Mouse (Mus musculus) stomach, embryonic 14.5 days (tissue): ENCODE results near the gene Fam19a4. TPM values are rescaled to one million over a fixed set of nuclear protein-coding genes. Genes with fewer than 3 reads are reported as not detected.

Experiments used
- ATAC-seq: fragments of 200-750 bp; cut with Nextera tagmentation; 2 replicates; pipeline ENCODE4 v1.8.0; 2017; ENCODE audit warnings: low read depth, moderate TSS enrichment; ENCODE audit not compliant: insufficient number of reproducible peaks, insufficient read depth, low FRiP score
- H3K27ac ChIP-seq: fragments of 300-500 bp; sonication (generic); 2 replicates; pipeline ENCODE4 v1.5.1; 2014; ENCODE audit warnings: mild to moderate bottlenecking, low read length, moderate library complexity, mixed read lengths
- H3K27me3 ChIP-seq: fragments of 300-500 bp; sonication (generic); 2 replicates; pipeline ENCODE4 v1.6.1; 2014; ENCODE audit warnings: low read length, control low read depth, mixed read lengths; ENCODE audit not compliant: control insufficient read depth, insufficient read depth
- H3K36me3 ChIP-seq: fragments of 300-500 bp; sonication (generic); 2 replicates; pipeline ENCODE4 v1.6.1; 2014; ENCODE audit warnings: mild to moderate bottlenecking, control low read depth, low read length, moderate library complexity, mixed read lengths; ENCODE audit not compliant: control insufficient read depth, insufficient read depth
- H3K4me1 ChIP-seq: fragments of 300-500 bp; sonication (generic); 2 replicates; pipeline ENCODE4 v1.6.1; 2014; ENCODE audit warnings: low read length, control low read depth, mixed read lengths; ENCODE audit not compliant: control insufficient read depth, insufficient read depth
- H3K4me2 ChIP-seq: fragments of 300-500 bp; sonication (generic); replicated peaks from 2 replicates; pipeline ENCODE4 v1.6.1; 2014; ENCODE audit warnings: low read depth, low read length, control low read depth
- H3K4me3 ChIP-seq: fragments of 300-500 bp; sonication (generic); 2 replicates; pipeline ENCODE4 v1.5.1; 2014; ENCODE audit warnings: low read depth, low read length, control low read depth
- H3K9ac ChIP-seq: fragments of 300-500 bp; sonication (generic); replicated peaks from 2 replicates; pipeline ENCODE4 v1.6.1; 2014; ENCODE audit warnings: low read depth, mild to moderate bottlenecking, control low read depth, low read length, moderate library complexity, mixed read lengths
- H3K9me3 ChIP-seq: fragments of 300-500 bp; sonication (generic); 2 replicates; pipeline ENCODE4 v1.6.1; 2016; ENCODE audit warnings: low read depth, low read length, control low read depth; ENCODE audit not compliant: control insufficient read depth
- WGBS: fragments of 180-500 bp; shearing (Covaris S2); extraction: QIAGEN DNeasy Blood & Tissue Kit; methylation state at CpG from one replicate; pipeline ENCODE4 v1.1.7; 2014; 5-methylcytosine and 5-hydroxymethylcytosine counted together
- polyA plus RNA-seq: library from polyadenylated mRNA; unstranded; fragments of >200 nt; fragmentation: Nextera tagmentation; extraction: Ambion mirVana; gene quantifications from 2 replicates; pipeline ENCODE4 v1.2.1, GENCODE M21; 2014

Gene Fam19a4
- polyA plus RNA-seq, 1 experiment from 2014 or later: 0.29 TPM

DNA sequence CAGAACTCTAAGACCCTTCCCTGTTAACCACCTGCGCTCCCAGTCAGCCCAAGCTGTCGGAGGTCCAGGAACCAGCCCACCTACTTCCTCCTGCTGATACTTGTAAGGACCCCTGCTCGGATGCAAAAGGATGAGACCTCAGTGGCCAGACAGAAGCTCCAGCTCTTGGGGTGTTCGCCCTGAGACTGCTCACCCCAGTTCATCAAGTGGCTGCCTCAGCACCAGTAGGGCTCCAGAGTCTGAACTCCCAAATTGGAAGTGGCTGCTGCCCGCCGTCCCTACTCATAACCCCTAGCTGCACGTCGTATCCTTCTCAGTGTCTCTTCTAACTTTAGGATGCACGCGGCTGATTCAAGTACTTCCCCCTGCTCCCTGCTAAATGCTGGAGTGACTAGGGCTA lies 614 bp downstream of the Fam19a4 start:
- Histone ChIP-seq H3K9ac (no peak overlapping the region), H3K9me3 (no peaks in the 10 kb centered on the region), H3K4me1 (peaks cover 7% of the 10 kb centered on the region; the same call in 1 of the 2 replicates), H3K27ac (no peak overlapping the region), H3K27me3 (peaks cover 15% of the 10 kb centered on the region), H3K36me3 (no peaks in the 10 kb centered on the region), H3K4me3 (peak overlapping the region; percentile 39), H3K4me2 (peak overlapping the region; percentile 76)
- ATAC-seq: no peak
- WGBS: 4% methylated on average over 10 of the region's 10 CpGs

- no peak overlapping the region for H3K9ac ChIP-seq
- H3K9me3 ChIP-seq: no peaks in the 10 kb centered on the region
- no peaks in the 10 kb centered on the region for H3K36me3 ChIP-seq
- H3K4me1 ChIP-seq: no peaks in the 10 kb centered on the region
- H3K27ac ChIP-seq: no peak overlapping the region
- ATAC-seq: no peak
- H3K4me2 ChIP-seq: no peak overlapping the region
- H3K4me3 ChIP-seq: no peak overlapping the region
- WGBS: 62% methylated on average over 8 of the region's 8 CpGs
- H3K27me3 ChIP-seq: no peaks in the 10 kb centered on the region
These were observed 7.9 kb downstream of the Fam19a4 start for GRCm38 (mm10) chr6:97052196-97052770.

DNA sequence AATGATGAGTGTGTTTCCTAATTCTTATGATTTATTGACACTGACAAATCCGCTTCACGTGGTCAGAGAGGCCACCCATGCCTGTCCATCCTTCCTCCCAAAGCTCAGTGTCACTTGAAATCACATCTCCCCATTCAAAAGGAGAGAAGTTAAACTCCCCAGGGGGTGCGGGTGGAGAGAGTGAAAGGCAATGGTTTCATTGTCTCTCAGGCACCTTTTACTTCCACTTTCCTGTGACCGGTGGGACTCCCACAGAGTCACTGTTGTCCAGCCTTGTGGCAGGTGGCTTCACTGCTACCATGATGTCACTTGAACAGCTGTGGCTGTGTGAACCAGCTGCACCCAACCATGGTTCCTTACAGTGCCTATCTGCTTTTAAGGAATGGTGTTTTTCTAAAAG lies 11.8 kb downstream of the Fam19a4 start:
- 38% methylated on average over 4 of the region's 4 CpGs for WGBS
- Histone ChIP-seq H3K4me1 (peaks cover 4% of the 10 kb centered on the region; the same call in 1 of the 2 replicates), H3K9ac (no peak overlapping the region), H3K36me3 (no peaks in the 10 kb centered on the region), H3K27me3 (no peaks in the 10 kb centered on the region), H3K9me3 (no peaks in the 10 kb centered on the region), H3K4me3 (no peak overlapping the region), H3K4me2 (no peak overlapping the region), H3K27ac (no peak overlapping the region)
- no peak for ATAC-seq

DNA sequence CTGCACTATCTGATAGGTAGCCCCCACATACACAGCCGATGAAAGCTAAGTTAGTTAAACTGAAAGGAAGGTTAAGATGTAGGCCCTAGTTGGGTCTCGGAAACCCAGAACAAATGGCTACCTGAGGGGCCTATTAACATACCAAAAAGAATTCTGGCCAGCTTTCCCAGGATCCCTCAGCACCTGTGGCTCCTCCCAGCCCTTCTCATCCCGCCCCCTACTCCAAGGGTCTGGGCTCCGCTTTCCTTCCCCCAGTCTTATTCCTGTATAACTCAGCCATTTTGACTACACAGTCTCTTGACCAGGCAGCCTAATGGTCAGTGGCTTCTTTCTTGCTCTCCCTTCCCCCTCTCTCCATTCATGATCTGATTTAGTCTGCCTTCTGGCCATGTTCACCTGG lies 13.7 kb downstream of the Fam19a4 start:
- Histone ChIP-seq H3K27me3 (no peaks in the 10 kb centered on the region), H3K9ac (no peak overlapping the region), H3K27ac (no peak overlapping the region), H3K36me3 (no peaks in the 10 kb centered on the region), H3K9me3 (no peaks in the 10 kb centered on the region), H3K4me1 (peaks cover 4% of the 10 kb centered on the region; the same call in 1 of the 2 replicates), H3K4me2 (no peak overlapping the region), H3K4me3 (no peak overlapping the region)
- whole genome bisulfite sequencing: 87% methylated on average over 4 of the region's 4 CpGs
- no peak for ATAC-seq

DNA sequence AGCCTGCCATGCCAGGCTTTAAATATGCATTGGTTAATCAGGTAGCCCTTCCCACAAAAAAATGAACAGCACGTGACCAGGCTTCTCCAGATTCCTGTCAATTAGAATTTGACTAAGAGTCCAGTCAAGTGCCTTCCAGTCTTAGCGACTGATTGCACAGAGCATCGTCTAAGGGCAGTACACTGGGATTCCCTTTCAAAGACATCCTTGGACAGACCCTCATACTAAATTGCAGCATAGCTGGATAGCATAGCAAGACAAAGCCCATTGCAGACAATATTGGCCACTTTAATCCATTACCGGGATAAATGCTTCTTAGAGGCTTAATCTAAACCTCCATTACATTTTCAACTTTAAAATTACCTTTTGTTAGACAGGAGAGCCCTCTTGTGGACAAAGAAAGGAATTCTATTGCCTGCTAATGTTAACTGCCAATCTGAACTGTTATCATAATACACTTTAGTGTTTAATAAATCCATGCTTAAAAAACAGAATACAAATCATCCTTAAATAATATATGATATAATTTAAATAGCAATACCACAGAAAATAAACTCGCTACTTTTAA lies 33.0 kb downstream of the Fam19a4 start:
- Histone ChIP-seq H3K27ac (no peak overlapping the region), H3K27me3 (no peaks in the 10 kb centered on the region), H3K4me2 (no peak overlapping the region), H3K9ac (no peak overlapping the region), H3K9me3 (no peaks in the 10 kb centered on the region), H3K4me1 (no peaks in the 10 kb centered on the region), H3K36me3 (no peaks in the 10 kb centered on the region), H3K4me3 (no peak overlapping the region)
- 44% methylated on average over 5 of the region's 5 CpGs for whole genome bisulfite sequencing
- ATAC-seq: no peak

DNA sequence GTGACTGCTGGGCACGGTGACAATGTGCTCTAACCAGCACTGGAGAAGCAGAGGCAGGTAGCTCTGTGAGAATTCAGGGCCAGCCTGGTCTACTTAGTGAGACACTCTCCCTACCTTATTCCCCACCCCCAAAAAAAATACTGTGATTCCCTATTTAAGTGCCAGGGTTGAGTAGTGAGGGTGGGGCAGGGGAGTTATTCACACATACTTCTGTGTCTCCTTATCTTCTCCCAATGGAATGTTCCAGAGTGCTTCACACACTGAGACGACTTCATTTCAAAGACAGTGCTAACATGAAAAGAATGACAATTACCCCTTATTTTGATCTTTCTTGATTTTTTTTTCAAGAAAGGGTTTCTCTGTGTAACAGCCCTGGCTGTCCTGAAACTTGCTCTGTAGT lies 40.9 kb downstream of the Fam19a4 start:
- H3K4me2 ChIP-seq: no peak overlapping the region
- no peak for ATAC-seq
- H3K4me3 ChIP-seq: no peak overlapping the region
- WGBS: 44% methylated on average over 2 of the region's 2 CpGs
- H3K9me3 ChIP-seq: no peaks in the 10 kb centered on the region
- no peaks in the 10 kb centered on the region for H3K4me1 ChIP-seq
- no peaks in the 10 kb centered on the region for H3K27me3 ChIP-seq
- H3K36me3 ChIP-seq: no peaks in the 10 kb centered on the region
- no peak overlapping the region for H3K9ac ChIP-seq
- no peak overlapping the region for H3K27ac ChIP-seq

GRCm38 (mm10) chr6:97016711-97017110 lies 43.5 kb downstream of the Fam19a4 start:
- H3K27ac ChIP-seq: no peak overlapping the region
- H3K4me1 ChIP-seq: no peaks in the 10 kb centered on the region
- no peaks in the 10 kb centered on the region for H3K27me3 ChIP-seq
- 74% methylated on average over 1 of the region's 1 CpGs for WGBS
- H3K9me3 ChIP-seq: no peaks in the 10 kb centered on the region
- no peak overlapping the region for H3K9ac ChIP-seq
- ATAC-seq: no peak
- H3K36me3 ChIP-seq: no peaks in the 10 kb centered on the region
- no peak overlapping the region for H3K4me3 ChIP-seq
- H3K4me2 ChIP-seq: no peak overlapping the region

GRCm38 (mm10) chr6:97016018-97016417 lies 44.2 kb downstream of the Fam19a4 start:
- no peak overlapping the region for H3K9ac ChIP-seq
- H3K4me2 ChIP-seq: no peak overlapping the region
- 68% methylated on average over 3 of the region's 3 CpGs for WGBS
- no peaks in the 10 kb centered on the region for H3K9me3 ChIP-seq
- H3K27ac ChIP-seq: no peak overlapping the region
- no peaks in the 10 kb centered on the region for H3K27me3 ChIP-seq
- no peaks in the 10 kb centered on the region for H3K4me1 ChIP-seq
- H3K36me3 ChIP-seq: no peaks in the 10 kb centered on the region
- no peak for ATAC-seq
- no peak overlapping the region for H3K4me3 ChIP-seq
